Mouse (Mus musculus) frontal cortex, postnatal 25 days (tissue): ENCODE measurements around the gene Tshz2.
"Not testable (repeated sequence)": the region's sequence is repeated elsewhere in the genome, so short reads cannot be mapped to it uniquely, and the experiment has no call there.

Source experiments
- DNase-seq, 2 experiments: peaks; one replicate each; pipeline ENCODE4 v3.0.0; 2022; ENCODE audit warnings: low spot score in 2 of 2

Gene Tshz2

DNA sequence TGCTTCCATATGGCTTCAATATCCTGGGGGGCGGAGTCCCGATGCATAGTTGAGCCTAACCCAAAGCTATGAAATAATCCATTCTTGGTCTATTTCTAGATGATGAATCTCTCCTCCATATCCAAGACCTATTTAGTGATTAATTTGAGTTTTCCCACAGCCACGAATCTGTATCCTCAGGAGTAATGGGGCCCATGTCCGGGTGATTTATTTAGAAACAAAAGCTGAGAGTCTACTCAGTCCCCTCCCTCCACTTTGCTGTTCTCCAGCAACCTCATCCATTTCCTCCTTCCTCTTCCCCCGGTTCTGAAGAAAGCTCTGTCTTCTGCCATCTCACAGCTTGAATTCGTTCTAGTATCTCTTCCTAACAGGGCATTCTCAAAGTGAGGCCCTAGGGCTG, 125.3 kb downstream of the Tshz2 start:
- no peak for DNase-seq

GRCm38 (mm10) chr2:169760117-169760516, 127.3 kb downstream of the Tshz2 start:
- no peak for DNase-seq

- no peak for DNase-seq
Observed at GRCm38 (mm10) chr2:169761726-169762125, 128.9 kb downstream of the Tshz2 start.

GRCm38 (mm10) chr2:169762301-169762700, 129.5 kb downstream of the Tshz2 start:
- DNase-seq: no peak

DNA sequence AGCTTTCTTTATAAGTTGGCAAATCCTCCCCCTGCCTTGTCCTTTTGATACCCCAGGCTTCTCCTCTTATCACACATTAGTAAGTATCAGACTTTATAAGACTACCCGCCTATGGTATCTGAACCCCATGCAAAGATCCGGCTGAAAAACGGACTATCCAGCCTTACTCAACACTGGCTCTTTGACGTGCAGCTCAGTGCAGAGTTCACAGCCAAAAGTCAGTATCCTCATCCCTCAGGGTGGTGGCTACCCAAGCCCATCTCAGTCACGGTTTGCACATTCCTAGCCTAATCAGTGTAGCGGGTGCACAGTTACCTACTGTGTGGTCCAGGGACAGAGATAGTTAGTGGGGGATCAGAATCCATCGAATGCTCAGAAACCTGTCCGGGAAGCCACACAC, 130.9 kb downstream of the Tshz2 start:
- DNase-seq: no peak

- no peak for DNase-seq
Observed at GRCm38 (mm10) chr2:169766247-169766646, 133.4 kb downstream of the Tshz2 start.

DNA sequence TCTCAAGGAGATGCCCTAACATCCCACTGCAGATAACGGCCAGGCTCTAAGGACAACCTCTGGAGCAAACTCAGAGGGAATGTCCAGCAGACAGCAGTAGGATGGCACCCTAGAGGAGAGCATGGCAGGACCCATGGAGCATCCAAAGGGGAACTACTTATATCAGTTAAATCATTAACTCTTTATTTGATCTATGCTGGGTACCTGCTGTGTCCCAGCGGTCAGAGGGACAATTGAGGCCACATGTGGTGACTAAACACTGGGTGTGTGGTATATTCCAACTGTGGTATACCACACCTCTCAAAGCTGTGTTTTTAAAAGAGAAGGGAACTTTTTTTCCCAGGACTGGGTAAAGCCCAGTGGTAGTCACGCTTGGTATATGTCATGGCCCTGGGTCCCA, 134.5 kb downstream of the Tshz2 start:
- DNase-seq: no peak

DNA sequence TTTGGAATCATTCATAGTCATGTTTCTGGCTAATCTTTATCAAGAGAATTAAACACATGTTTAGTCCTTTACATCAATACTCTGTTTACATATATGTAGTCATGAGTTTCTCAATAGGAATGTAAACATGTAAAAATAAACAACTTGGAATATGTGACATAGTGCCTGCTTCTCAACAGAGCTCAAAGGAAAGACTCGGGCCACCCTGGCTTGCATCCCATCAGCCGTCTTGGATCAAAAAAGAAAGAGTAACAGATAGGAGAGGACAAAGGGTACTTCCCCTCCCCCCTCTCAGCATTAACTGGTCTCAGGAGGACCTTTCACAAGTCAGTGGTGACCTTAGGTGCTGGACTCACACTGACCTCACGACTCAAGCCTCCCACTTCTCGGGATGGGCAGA, 142.3 kb downstream of the Tshz2 start:
- DNase-seq: no peak

- DNase-seq: no peak
Observed at GRCm38 (mm10) chr2:169777242-169777641, 144.4 kb downstream of the Tshz2 start.

- DNase-seq: no peak
Observed at GRCm38 (mm10) chr2:169777764-169778163, 145.0 kb downstream of the Tshz2 start.

DNA sequence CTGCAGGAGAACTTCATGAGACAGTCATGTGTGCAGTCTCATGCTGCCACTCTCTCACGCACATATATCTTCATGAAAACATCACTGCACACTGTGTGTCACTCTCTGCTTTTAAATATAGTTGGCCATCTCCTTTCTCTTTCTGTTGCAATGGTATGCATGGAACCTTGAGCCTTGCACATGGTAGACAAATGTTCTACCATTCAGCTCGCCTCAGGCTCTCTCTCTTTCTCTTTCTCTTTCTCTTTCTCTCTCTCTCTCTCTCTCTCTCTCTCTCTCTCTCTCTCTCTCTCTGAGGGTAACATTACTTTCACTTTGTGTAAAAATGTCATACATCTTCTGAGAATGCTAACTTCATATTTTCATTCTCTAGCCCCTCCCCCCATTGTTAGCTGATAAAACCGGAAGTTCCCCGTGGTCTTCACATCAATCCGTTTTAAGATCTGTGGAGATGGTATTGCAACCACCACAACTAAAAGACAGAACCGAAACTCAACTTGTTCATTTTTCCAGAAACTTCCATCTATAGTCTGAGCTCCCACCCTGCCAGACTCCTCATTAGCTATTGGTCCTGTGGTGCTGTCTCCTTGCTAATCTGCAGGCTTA, 146.0 kb downstream of the Tshz2 start:
- DNase-seq: no peak

DNA sequence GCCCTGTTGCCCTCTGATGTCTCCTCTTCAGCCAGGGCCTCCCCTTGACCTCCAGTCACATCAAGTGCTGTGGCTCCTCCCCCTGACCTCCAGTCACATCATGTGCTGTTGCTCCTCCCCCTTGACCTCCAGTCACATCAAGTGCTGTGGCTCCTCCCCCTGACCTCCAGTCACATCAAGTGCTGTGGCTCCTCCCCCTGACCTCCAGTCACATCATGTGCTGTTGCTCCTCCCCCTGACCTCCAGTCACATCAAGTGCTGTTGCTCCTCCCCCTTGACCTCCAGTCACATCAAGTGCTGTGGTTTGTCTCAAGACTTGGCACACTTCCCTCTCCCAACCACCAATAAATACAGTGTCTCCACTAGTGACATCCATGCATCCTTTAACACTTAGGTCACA, 148.9 kb downstream of the Tshz2 start:
- DNase-seq: not testable (repeated sequence)

- DNase-seq: peak in 1 of 2 experiments; percentile 5
Observed at GRCm38 (mm10) chr2:169782874-169783680, 150.3 kb downstream of the Tshz2 start.

GRCm38 (mm10) chr2:169783681-169784033, 150.8 kb downstream of the Tshz2 start:
- no peak for DNase-seq

DNA sequence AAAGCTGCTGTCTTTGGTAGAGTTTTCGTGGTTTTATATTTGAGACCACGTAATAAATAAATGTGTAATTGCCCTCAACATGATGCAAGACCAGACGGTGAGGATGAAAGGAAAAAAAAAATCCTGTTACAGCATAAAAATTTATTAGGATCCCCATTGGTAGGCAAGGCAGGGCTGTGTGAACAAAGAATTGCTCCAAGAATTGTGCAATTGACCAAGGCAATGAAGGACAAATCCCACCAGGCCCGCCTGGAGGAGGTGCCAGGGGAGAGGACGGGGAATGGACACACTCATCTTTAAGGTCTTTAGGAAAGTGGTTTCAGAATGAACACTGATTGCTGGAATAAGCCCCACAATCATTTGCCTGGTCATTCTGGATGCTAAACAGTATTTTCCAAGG, 154.6 kb downstream of the Tshz2 start:
- no peak for DNase-seq

GRCm38 (mm10) chr2:169787906-169788305, 155.1 kb downstream of the Tshz2 start:
- no peak for DNase-seq

- DNase-seq: peak; percentile 6 to 11
Observed at GRCm38 (mm10) chr2:169790439-169791131, 157.8 kb downstream of the Tshz2 start.

GRCm38 (mm10) chr2:169792706-169793105, 159.9 kb downstream of the Tshz2 start:
- no peak for DNase-seq

DNA sequence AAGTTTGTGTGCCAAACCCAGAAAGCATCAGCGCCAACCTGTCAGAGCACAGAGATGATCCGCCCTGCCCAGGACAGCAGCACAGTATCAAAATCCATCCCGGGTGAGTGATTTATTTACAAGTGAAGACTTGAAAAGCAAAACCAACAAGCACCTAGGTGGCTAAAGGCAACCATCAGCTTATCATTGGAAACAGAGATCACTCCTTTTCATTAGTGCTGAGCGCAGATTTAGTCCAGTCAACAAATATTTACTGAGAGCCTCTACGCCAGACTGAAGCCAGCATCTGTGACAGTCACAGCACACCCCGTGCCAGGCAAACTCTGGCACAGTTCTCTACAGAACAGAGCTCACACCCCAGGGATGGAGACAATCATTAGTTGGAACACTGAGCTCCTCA, 169.4 kb downstream of the Tshz2 start:
- DNase-seq: no peak

GRCm38 (mm10) chr2:169804380-169804779, 171.6 kb downstream of the Tshz2 start:
- DNase-seq: no peak

DNA sequence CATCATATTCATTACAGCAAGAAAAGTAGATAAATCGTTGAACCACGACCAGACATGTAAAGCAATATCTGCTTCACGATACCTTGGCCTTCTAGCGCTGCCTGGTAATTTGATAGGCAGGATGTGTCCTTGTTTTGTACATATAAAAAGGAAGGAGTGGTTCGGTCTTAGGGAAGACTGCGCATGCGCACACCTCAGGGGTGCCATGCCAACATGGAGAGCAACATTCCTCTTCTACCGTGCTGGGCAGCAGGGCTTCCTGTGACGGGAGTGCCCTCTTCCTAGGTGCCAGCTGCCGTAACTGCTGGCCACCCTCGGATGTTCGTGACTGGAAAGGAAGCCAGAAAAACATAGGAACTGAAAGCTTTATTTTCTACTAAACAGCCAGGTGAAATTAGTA, 172.7 kb downstream of the Tshz2 start:
- DNase-seq: no peak

DNA sequence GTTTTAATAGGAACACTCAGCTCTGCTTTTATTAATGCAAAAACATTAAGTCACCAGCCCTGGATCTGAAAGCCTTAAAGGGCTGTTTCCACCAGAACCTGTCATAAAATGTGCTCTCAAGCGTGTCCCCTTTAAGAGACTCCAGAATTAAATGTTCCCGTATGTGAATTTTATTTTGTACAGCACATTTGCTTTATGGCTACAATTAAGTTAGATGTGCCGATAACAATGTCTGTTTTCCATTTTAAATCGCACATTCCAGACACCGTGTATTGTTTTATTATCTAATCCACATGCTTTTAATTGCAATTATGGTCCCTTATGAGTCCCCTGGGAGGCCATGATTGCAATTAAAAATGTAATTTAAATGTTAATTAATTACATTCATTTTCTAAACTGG, 178.8 kb downstream of the Tshz2 start:
- no peak for DNase-seq

DNA sequence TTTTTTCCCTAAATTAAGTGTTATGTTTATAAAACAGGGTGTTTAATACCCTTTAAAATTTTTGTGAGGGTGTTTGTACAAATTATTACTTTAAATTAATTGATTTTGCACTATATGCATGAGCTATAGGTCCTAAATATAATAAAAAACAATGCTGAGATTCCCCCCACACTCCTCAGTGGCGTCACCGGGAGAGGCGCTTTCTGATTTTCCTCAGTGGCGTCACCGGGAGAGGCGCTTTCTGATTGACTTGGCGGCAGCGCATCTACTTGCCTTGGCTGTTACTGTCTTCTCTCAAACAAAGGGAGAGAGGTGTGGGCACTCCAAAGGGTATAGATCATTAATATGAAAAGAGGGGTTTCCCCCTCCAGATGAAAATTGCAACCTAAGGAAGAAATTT, 179.2 kb downstream of the Tshz2 start:
- no peak for DNase-seq
